Mouse (Mus musculus) spleen, postnatal 10 days (tissue): ENCODE measurements around the gene Tmem106c.
A peak's percentile ranks its signal among the peaks of the same experiment; 100 is the strongest.

Experiments
- DNase-seq, 2 experiments: peaks; one replicate each; pipeline ENCODE4 v3.0.0; 2021 to 2022; ENCODE audit warnings: low spot score in 2 of 2

Tmem106c gene

DNA sequence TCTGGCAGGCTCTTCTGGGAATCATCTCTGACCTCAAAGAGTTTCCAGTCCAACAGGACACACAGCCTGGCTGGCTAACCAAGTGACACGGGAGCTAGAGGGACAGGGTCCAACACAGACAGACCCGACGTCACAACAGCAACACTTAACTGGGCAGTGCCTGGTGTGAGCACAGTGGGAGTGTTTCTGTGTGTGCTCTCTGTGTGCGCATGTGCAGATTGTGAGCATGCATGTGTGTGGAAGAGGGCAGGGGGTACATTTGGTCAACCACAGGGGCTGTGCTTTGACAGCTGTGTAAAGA lies 11.2 kb upstream of the Tmem106c start:
- DNase-seq = peak in 1 of 2 experiments; percentile 12

DNA sequence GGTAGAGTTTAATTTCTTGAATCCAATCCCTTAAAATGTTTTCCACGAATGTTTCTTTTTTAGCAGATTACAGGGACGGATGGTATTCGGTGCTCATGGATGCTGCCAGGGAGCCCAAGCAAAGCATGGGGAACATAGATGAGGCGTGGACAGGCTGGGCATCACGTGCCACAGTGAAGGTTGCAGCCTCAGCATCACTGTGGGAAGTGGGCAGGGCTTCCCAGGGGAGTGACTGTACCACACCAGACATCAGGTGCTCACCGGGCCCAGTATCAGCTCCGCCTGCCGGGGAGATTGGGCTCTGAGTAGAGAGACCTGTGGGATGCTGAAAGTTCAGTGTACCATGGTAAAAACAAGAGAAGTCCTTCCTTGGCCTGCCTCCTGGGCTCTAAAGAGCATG lies 9.3 kb upstream of the Tmem106c start:
- peak in 1 of 2 experiments; percentile 40 for DNase-seq

DNA sequence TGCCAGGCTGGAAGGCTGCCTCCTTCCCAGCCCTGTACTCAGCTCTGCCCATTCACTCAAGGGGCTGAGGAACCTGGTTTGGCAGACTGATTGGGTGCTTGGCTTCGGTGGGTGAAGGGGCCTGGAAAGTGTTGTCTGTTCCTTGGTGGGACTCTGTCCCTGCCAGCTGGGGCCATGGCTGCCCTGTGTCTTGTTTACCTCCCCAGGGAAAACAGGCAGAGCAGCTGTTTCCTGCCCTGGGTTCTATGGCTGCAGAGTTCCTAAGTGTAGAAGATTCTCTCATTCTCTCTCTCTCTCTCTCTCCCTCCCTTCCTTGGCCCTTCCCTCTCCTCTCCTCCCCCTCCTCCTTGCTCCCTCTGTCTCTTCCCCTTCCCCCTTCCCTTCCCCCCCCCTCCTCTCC lies 8.7 kb upstream of the Tmem106c start:
- no peak for DNase-seq

DNA sequence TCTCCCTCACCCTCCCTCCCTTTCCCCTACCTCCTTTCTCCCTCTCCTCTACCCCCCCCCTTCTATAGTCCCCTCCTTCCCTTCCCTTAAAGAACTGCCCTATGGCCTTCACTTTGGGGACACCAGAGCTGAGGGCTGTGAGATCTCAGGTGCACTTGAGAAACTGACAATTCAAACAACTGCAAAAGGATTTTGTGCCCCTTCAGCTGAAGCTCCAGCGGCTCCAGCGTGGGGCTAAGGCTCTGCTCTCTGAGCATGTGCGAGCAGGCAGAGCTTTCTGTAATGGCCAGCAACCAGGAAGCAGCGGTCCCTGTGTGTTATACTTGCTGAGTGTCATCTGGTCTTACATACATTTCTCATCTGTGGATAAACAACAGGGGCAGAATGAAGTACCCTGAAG lies 8.3 kb upstream of the Tmem106c start:
- DNase-seq = no peak

DNA sequence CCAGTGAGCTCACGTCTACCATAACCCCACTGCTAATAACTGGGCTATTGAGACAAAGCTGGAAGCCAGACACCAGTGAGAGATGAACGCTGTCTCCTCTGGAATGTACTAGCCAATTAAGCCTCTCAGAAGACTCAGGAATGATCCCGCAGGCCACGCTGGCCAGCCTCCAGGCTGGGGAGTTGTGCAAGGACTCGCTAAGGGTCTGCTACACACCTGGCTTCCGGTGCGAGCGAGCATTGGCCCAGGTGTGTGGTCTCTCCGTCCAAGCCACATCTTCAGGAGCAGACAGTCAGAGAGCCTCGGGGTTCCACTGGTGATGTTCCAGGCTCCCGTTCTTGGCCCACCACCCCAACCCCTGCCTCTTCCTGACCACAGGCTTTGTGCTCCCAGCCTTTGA lies 7.6 kb upstream of the Tmem106c start:
- DNase-seq = no peak

DNA sequence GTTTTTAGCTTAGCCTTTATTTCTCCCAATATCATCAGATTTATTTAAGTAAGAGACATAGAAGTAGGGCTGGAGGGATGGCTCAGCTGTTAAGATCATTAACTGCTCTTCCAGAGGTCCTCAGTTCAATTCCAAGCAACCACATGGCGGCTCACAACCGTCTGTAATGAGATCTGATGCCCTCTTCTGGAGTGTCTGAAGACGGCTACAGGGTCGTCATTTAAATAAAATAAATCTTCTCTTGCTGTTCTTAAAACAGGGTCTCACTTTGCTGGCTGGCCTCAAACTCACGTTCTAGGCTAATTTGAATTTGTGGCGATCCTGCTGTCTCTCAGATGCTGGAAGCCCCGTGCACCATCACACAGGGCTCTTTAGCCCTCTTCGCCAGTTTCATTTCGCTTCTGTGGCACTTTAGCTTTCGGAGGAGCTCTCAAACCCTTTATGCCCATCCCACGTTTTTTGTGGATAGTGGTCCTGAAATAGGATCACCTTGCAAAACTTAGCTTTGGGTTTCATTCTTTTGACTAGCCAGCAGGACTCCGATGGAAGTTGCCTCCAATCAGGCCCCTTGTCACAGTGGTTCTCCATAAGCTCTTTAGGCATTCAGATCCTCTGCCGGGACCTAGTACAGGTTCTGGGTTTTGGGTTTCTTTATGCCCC lies 541 bp upstream of the Tmem106c start:
- no peak for DNase-seq

DNA sequence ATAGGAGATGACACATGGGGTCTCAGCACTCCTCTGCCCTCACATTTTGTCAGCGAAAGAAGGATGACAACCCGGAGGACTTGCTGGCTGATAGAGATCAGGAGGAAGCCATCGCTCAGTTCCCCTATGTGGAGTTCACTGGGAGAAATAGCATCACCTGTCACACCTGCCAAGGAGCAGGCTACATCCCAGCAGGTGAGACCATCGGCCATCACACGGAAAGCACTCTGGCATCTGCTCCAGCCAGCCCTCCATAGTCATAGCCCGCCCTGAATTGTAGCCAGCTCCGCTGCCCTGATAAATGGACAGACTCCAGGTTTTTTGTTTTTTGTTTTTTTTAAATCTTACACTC lies 812 bp downstream of the Tmem106c start:
- no peak for DNase-seq

DNA sequence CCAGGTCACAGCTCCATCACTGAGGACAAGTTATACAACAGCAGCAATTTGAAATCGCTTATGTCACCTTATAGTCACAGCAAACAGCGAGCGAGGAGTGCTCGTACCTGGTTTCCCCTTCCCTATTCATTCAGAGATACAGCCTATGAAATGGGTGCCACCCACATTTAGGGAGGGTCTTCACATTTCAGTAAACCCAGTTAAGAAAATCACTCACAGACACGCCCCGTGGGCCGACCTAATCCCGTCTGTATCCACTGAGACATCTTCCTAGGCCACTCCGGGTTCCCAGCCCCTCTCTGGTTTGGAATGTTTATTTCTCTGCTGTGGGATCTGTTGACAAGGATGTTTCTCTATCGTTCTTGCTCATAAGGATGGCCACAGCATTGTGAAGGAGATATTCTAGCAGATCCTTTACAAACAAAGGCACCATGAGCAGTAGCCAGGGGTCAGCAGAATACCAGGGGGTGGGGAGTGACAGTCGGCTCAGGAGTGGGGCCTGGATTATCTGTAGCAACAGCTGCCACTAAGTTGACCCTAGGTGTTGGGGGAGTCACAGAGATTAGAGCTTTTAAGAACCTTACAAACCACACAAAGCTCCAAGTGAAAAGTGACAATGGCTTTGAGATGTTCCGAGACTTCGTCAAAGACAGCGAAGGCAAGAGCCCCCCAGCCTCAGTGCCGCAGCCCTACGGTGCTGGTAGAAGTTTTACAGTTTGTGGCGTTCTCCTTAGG lies 1.5 kb downstream of the Tmem106c start:
- no peak for DNase-seq

DNA sequence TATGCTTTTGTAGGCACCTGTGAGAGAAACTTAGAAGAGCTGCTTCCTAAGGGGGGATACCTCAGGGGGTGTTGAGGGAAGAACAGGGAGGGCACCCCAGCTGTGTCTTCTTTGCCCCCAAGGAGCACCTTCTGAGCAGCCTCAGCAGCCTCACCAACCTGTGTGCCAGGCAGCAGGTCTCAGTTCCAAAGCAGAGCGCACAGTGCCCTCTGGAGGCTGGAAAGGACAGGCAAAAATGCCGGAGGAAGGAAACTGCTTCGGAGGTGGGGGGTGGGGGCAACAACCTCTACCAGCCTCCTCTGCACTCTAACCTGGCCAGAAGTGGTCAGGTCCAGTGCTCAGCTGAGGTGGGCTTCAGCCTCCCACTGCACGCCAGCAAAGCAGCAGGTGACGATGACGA lies 6.3 kb downstream of the Tmem106c start:
- DNase-seq = peak in 1 of 2 experiments; percentile 38

DNA sequence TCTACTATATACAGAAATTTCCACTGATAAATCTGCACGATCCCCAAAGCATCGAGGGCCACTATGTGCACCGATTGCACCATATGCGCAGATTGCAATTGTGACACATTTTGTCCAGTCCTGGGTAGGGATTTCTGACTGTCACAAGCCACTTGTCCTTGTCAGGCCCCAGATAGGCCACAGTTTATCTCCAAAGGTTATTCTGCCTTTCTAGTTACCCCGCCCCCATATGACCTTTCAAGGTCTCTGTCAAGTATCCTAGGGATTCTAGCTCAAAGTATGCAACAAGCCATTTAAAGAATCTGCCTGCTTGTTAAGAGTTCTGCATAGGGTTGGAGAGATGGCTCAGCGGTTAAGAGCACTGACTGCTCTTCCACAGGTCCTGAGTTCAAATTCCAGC lies 8.6 kb downstream of the Tmem106c start:
- DNase-seq = no peak

DNA sequence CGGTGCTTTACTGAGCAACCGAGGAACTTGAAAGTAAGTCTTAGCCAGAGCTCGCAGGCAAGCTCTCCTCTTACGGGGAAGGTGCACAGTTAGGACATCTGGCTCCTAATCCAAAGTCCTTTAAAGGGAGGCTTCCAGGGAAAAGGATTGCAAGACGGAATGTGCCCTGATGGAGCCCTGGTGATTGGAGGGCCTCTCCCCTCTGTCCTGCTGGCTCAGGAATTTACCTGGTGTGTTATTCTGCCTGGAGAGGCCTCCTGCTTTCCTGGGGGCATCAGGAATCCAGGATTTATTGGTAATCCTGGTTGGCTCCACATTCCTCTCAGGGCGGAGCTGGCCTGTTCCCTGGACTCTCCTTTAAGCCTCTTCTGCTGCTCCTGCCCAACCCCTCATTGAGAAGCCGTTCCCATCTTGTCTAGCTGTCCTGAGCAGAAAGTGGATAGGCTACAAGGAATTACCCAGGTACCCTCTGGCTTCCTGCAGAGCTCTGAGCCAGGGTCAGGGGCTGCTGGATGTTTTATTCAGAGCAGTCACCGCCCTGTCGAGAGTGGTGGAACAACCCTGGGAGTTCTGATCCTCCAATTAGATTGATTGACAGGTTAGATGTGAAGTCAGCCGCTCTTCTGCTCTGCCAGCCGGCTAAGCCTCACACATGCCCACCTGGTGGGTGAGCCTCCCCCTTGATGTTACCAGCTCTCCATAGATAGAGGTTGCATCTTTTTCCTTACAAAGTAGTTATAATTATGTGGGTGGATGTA lies 9.4 kb downstream of the Tmem106c start:
- no peak for DNase-seq

DNA sequence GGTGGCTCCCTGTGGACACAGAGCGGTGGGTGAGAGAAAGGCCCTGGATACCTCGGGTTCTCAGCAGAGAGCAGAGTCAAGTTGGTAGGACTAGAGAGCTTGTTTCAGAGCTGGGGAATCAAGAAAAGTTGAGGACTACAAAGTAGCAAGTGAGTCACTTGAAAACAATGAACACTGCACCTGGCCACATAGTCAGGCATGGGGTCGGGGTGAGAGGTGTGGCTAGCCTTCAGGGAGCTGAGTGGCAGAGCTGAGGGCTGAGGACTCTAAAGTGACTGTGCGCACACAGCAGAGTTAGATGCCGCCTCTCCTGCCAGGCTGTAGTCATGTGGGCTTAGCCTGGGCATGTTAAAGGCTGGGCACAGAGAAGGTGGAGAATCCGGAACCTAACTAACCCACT lies 17.6 kb downstream of the Tmem106c start:
- DNase-seq = no peak

DNA sequence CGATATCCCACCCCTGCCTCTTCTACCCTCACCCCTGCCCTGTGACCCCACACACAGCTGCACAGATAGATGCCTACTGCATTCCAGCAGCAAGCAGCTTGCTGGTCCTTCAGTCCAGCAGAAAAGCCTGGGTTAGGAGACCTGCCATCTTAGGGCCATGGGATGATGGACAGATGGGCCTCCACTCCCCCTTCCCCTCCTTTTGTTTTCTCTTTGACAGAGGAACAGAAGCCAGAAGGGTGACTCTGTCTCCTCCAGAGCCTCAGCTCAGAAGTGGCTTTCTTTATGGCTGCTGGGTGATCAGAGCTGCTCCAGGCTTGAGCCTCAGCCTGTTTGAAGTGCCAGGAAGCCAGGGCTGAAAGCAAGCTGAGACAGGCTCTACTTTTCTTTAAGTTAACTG lies 25.5 kb downstream of the Tmem106c start:
- DNase-seq = no peak

DNA sequence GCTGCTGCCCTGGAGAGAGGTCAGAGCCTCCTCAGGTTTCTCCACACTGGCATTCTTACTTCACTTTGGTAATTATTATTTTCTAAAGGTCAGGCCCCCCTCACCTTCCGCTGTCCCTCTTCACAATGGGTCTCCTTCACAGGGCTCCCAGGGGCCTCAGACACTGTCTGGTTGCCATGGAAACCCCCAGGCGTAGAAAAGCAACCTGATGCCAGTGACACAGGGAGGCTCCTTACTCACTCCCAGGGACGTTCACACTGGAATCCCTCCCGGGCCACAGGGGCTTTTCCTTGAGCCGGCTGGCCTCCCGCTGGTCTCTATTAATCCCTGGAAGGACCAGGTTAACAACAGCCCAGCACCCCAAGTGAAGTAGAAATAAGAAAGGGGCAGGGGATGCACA lies 26.1 kb downstream of the Tmem106c start:
- DNase-seq = no peak

DNA sequence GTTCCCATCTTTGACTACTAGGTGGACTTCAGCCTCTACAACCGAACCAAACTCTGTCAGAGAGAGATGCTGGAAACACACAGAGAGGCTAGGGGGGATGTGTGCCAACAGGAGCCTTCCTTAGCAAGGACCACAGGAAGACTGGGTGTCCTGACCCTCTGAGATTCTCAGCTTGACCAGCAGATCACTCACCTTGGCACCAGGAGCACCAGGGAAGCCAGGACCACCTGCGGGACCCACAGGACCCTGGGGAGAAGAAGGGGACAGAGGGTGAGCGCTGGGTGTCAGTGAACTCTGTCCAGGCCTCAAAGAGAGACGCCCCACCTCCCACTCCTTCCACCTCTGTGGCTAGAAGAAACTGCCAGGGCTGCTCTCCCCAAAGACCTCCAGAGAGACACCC lies 26.7 kb downstream of the Tmem106c start:
- DNase-seq = no peak

DNA sequence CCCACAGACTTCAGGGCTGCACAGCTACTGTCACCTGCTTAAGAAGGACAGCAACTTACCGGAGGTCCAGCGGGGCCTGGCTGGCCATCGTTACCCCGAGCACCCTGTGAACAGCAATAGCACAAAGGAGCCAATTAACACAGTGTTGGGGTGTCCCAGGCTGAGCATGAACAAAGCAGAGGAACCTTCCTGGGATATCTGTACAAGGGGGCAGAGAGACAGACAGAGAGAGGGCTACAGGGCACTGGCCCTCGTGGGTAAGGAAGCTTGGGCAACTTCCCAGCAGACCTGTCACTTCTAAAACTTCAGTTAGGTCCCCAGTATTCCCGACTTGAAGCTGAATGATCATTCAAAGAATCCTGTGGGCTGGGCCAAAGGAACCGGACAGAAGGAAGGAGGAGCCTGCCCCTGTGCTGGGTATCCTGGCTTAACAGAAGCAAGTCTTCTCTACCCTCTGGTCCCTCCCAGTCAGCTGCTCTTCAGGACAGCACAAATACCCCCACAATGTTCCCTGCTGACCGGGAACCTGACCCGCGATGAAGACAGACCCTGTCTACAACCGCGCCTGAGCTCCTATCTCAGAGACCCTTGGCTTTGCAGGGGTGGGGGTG lies 27.4 kb downstream of the Tmem106c start:
- DNase-seq = no peak

DNA sequence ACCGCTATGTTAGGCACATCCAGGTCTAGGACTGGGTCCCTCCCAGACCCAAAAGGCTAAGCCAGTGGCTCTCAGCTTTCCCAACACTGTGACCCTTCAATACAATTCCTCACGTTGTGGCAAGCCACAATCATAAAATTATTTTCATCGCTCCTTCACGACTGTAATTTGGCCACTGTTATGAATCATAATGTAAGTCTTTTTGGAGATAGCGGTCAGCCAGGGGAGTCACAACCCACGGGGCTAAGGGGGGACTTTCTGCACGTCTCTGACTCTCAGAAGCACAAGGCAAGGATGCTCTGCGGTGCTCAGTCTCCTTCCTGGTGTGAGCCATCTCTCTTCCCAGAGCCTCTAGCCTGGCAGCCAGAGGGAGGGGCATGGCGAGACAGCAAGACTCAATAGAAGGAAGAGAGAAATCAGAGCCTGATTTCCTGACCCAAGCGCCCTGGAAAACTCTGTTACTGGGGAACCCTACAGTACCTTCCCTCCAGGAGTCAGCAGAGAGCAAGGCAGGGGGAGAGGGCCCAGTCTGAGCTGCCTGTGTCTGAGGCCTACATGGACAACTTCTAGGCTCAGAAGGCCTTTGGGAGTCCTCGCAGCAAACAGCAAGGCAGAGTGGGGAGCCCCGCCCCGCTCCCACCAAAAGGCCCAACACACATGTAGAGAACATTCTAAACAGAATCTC lies 28.2 kb downstream of the Tmem106c start:
- no peak for DNase-seq

DNA sequence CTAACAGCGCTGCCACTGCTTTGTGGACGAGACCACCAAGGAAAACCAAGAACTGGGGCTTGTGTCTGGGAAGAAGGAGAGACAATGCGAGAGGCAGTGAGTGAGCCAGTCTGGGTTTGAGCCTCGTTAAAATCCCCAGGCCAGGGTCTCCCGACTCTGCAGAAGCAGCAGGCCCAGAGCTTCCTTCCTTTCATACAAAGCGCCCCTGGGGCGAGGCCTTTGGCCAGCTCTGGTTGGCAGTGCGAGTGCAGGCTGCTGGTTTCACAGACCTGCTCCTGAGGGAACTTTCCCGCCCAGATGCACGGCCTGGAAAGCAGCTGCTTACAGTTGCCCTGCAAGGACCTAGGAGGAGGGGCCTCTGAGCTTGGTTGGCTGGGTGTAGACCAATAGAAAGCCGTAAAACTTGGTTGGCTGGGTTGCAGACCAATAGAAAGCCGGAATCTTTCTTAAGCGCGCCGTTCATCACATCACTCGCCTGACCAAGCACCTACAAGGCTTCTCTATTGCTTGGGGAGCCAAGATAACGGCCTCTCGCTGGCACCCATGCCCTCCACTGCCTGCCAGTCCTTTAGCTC lies 28.8 kb downstream of the Tmem106c start:
- peak; percentile 36 to 66 for DNase-seq

DNA sequence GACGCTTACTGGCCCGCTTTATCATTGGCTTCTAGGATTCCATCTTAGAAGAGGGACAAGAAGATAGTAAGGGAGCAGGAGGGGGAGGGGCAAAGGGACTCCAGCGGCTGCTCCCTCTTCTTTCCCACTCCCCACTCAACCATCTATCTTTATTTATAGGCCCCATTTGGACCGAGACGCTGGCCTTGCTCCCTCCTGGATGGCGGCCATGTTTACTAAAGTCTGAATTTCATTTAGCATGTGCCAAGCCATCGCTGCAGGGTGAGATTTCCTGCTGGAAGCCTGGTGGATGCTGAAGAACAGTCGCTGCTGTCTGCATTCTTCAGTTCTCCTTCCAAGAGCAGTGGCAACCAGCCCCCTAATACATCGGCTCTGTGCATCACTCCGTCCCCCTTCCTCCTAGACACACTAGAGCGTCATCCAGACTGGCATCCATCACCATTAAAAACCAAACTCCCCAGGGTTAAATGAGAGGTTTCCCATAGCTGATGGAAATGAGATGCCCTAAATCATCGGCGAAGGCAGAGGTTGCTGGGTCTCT lies 32.8 kb downstream of the Tmem106c start:
- no peak for DNase-seq

DNA sequence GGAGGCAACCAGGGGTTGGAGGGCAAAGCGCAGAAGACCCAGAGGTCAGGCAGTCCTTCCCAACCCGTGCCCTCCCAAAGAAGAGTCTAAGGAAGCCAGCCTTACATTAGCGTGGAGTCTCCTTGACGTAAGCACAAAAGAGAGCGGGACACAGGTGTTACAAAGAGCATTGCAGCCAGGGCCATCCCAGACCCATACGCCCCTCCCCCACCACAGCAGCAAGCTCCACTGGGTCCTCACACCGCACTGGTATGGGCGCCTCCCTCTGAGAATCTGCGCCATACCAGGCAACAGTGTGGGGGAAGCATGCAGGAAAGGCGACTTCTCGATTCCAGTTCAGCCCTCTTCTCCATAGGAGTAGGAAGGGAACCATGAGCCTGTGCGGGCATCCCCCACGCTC lies 35.5 kb downstream of the Tmem106c start:
- no peak for DNase-seq

DNA sequence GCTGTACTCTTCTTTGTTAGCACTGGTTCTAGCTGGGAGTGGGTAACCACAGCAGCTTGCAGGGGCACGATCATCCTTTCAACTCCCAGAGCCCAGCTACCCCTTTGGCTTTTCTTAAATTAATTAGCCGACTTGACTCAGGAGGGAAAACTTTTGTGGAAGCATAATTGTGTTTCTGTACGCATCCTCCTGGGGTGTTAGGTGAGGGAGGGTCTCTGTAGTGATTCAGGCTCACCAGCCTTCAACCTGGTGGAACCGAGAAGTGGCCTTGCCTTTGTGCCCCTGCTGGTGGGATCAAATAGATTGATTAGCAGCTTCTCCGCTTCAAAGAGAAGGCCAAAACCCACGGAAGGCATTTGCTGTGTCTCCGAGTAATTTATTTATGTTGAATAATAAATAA lies 36.0 kb downstream of the Tmem106c start:
- no peak for DNase-seq
